In the genomic region with DNA sequence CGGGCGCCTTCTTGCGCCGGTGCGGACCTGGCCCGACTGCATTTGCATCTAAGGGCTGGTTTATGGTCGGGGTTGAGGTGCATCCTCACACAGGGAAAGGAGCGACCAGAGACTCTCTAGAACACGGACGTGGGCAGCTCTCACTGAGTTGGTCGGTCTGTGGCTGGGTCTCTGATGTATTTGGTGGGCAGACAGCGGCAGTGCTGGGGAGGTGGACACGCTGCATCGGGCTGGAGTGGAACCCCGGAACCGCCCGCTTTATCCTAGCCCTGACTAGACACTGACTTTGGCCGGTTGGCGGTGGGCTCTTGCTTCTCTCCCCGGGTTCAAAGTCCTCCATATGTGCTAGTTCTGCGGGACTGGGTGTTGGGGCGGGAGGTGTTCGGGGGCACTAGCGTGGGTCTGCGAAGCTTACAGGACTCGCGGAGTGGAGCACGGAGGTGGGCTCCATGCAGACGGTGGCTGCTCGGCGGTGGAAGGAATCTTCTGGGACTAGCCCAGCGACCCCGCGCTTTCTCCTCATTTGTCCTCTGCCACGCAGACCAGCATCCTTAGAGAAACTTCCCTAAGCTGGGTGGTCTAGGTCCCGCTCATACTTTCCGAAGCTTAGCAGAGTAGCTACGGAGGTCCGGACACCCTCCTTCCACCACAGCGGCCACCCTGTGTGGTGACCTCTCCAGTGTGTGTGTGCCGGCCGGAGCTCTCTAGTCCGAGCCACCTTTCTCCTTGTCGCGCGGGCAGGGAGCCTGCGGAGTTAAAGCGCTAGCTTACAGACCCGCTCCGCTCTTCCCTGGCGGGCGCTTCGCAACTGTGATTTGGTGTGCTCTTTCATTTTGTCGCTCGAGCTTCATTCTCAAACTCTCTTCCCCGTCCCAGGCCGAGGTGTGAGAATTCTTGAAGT, we compare ENCODE assay signal across 7 mouse cellular contexts. TPM values are rescaled to one million over a fixed set of nuclear protein-coding genes. Genes with fewer than 3 reads are reported as not detected.
DNase-seq lines count a peak whose midpoint lies in the region; ATAC-seq lines count a peak whose summit lies in the region.

No protein-coding gene starts in this region.

- H3K9me3 ChIP-seq in embryonic facial prominence, embryonic 12.5 days = no peaks in the 10 kb centered on the region
- no peaks in the 10 kb centered on the region for H3K9me3 ChIP-seq in limb, embryonic 13.5 days
- H3K9me3 ChIP-seq in midbrain, embryonic 10.5 days (replicated peaks) = no peaks in the 10 kb centered on the region

- peak; percentile 63 for DNase-seq in Muller cell, postnatal 12 days (ENCODE audit: inconsistent ontology term)
- DNase-seq in heart, postnatal 4 days = peak; percentile 49
- DNase-seq in midbrain, embryonic 10.5 days (ENCODE audit: low spot score) = peak; percentile 70
- DNase-seq in right cerebral cortex, postnatal 4 days = peak; percentile 37

- H3K4me2 ChIP-seq in embryonic facial prominence, embryonic 12.5 days (replicated peaks) = peak overlapping the region; percentile 89
- peak overlapping the region; percentile 94 for H3K4me2 ChIP-seq in limb, embryonic 13.5 days (replicated peaks)

- ATAC-seq in CD4-positive, CD25-positive, alpha-beta regulatory T cell, adult 4 months = peak; percentile 50
- ATAC-seq in embryonic facial prominence, embryonic 12.5 days (ENCODE audit: insufficient number of reproducible peaks, insufficient read depth, low FRiP score, low TSS enrichment) = 0 out of 2 replicates have a peak, but pooled peaks have one; percentile 63
- 0 out of 2 replicates have a peak, but pooled peaks have one; percentile 13 for ATAC-seq in limb, embryonic 13.5 days (ENCODE audit: low FRiP score, low read depth)

- H3K9ac ChIP-seq in embryonic facial prominence, embryonic 12.5 days = peak overlapping the region; percentile 78
- peak overlapping the region; percentile 78 for H3K9ac ChIP-seq in limb, embryonic 13.5 days

- H3K27ac ChIP-seq in embryonic facial prominence, embryonic 12.5 days = peak overlapping the region; percentile 18
- peak overlapping the region; percentile 15; the same call in 1 of the 2 replicates for H3K27ac ChIP-seq in limb, embryonic 13.5 days
- peak overlapping the region; percentile 91 for H3K27ac ChIP-seq in midbrain, embryonic 10.5 days (replicated peaks)

- WGBS in embryonic facial prominence, embryonic 12.5 days = under 1% methylated on average over 57 of the region's 57 CpGs
- WGBS in limb, embryonic 13.5 days = under 1% methylated on average over 57 of the region's 57 CpGs
- under 1% methylated on average over 57 of the region's 57 CpGs for WGBS in midbrain, embryonic 10.5 days

- no peaks in the 10 kb centered on the region for H3K27me3 ChIP-seq in embryonic facial prominence, embryonic 12.5 days
- peaks cover 13% of the 10 kb centered on the region; the same call in 1 of the 2 replicates for H3K27me3 ChIP-seq in limb, embryonic 13.5 days
- H3K27me3 ChIP-seq in midbrain, embryonic 10.5 days (ENCODE audit: low read depth, poor library complexity, severe bottlenecking) = peaks cover 17% of the 10 kb centered on the region

- no peaks in the 10 kb centered on the region for H3K36me3 ChIP-seq in embryonic facial prominence, embryonic 12.5 days
- H3K36me3 ChIP-seq in limb, embryonic 13.5 days = no peaks in the 10 kb centered on the region
- H3K36me3 ChIP-seq in midbrain, embryonic 10.5 days = no peaks in the 10 kb centered on the region

- peaks cover 7% of the 10 kb centered on the region; the same call in 1 of the 2 replicates for H3K4me1 ChIP-seq in embryonic facial prominence, embryonic 12.5 days
- peaks cover 17% of the 10 kb centered on the region for H3K4me1 ChIP-seq in limb, embryonic 13.5 days
- H3K4me1 ChIP-seq in midbrain, embryonic 10.5 days = peaks cover 40% of the 10 kb centered on the region

- peak overlapping the region; percentile 69 for H3K4me3 ChIP-seq in embryonic facial prominence, embryonic 12.5 days
- peak overlapping the region; percentile 67 for H3K4me3 ChIP-seq in limb, embryonic 13.5 days
- H3K4me3 ChIP-seq in midbrain, embryonic 10.5 days = peak overlapping the region; percentile 82

RNA-seq across cellular contexts. Expression of gene Ndnf, which starts 1.0 kb away (rescaled TPM):
- polyA plus RNA-seq in CD4-positive, CD25-positive, alpha-beta regulatory T cell, adult 4 months (2017; shearing (Covaris generic)) = 1 to 10 TPM in 1 of 2 experiments, under 1 TPM in 1; 0.58 to 1.3 TPM
- polyA plus RNA-seq in embryonic facial prominence, embryonic 12.5 days (2016; fragmentation: Nextera tagmentation; extraction: Ambion mirVana) = 12.0 and 13.4 TPM in 2 replicates
- total RNA-seq in heart, postnatal 4 days (2021) = 1 to 10 TPM; 5.0 to 6.4 TPM
- 6.6 and 8.3 TPM in 2 replicates for polyA plus RNA-seq in limb, embryonic 13.5 days (2015; fragmentation: Nextera tagmentation; extraction: Ambion mirVana)
- polyA plus RNA-seq in midbrain, embryonic 10.5 days (2016; fragmentation: Nextera tagmentation; extraction: Ambion mirVana) = 14.3 and 17.5 TPM in 2 replicates

Comparison
In these comparisons a context has a peak if more than half of its experiments do, and no peak if none do; other contexts are left out.
1. Peak in every context shown above with its lines: DNase-seq, ATAC-seq, H3K4me3 ChIP-seq and H3K27ac ChIP-seq.
2. ATAC-seq: peak in every context shown above with its lines; median percentile 63 in embryonic facial prominence, embryonic 12.5 days; 50 in CD4-positive, CD25-positive, alpha-beta regulatory T cell, adult 4 months; 13 in limb, embryonic 13.5 days.
3. H3K27ac ChIP-seq: peak in every context shown above with its lines; median percentile 91 in midbrain, embryonic 10.5 days; 18 in embryonic facial prominence, embryonic 12.5 days; 15 in limb, embryonic 13.5 days.